Mouse (Mus musculus) right cerebral cortex, postnatal 4 days (tissue): ENCODE results near the gene Leng8.

ENCODE experiments used
- DNase-seq: peaks from one replicate; pipeline ENCODE4 v3.0.0-alpha.2; 2022

Gene Leng8

GRCm38 (mm10) chr7:4127894-4128293 is 8.9 kb upstream of the Leng8 start:
- DNase-seq: no peak

GRCm38 (mm10) chr7:4128860-4129259 is 8.0 kb upstream of the Leng8 start:
- DNase-seq: no peak

- peak; percentile 93 for DNase-seq
These were observed 6.0 kb upstream of the Leng8 start for GRCm38 (mm10) chr7:4130686-4131452.

- DNase-seq: no peak
These were observed 4.9 kb upstream of the Leng8 start for GRCm38 (mm10) chr7:4131964-4132363.

- DNase-seq: no peak
These were observed 4.3 kb upstream of the Leng8 start for GRCm38 (mm10) chr7:4132581-4132980.

- no peak for DNase-seq
These were observed 3.8 kb upstream of the Leng8 start for GRCm38 (mm10) chr7:4132998-4133397.

GRCm38 (mm10) chr7:4134911-4135310 is 1.9 kb upstream of the Leng8 start:
- no peak for DNase-seq

- no peak for DNase-seq
These were observed 452 bp upstream of the Leng8 start for GRCm38 (mm10) chr7:4136404-4136770.

- DNase-seq: no peak
These were observed 907 bp downstream of the Leng8 start for GRCm38 (mm10) chr7:4137746-4138145.

GRCm38 (mm10) chr7:4138181-4138580 is 1.3 kb downstream of the Leng8 start:
- no peak for DNase-seq

GRCm38 (mm10) chr7:4138671-4139070 is 1.8 kb downstream of the Leng8 start:
- DNase-seq: no peak

GRCm38 (mm10) chr7:4139391-4139790 is 2.6 kb downstream of the Leng8 start:
- DNase-seq: no peak

GRCm38 (mm10) chr7:4141648-4142325 is 4.9 kb downstream of the Leng8 start:
- no peak for DNase-seq

GRCm38 (mm10) chr7:4142796-4143445 is 6.1 kb downstream of the Leng8 start:
- DNase-seq: no peak

GRCm38 (mm10) chr7:4143506-4143905 is 6.7 kb downstream of the Leng8 start:
- DNase-seq: no peak

GRCm38 (mm10) chr7:4144046-4144445 is 7.2 kb downstream of the Leng8 start:
- DNase-seq: no peak

GRCm38 (mm10) chr7:4144766-4145551 is 8.1 kb downstream of the Leng8 start:
- no peak for DNase-seq

- DNase-seq: no peak
These were observed 8.8 kb downstream of the Leng8 start for GRCm38 (mm10) chr7:4145552-4146190.

GRCm38 (mm10) chr7:4146241-4147180 is 9.7 kb downstream of the Leng8 start:
- no peak for DNase-seq

GRCm38 (mm10) chr7:4147371-4147770 is 10.5 kb downstream of the Leng8 start:
- DNase-seq: no peak

GRCm38 (mm10) chr7:4147836-4148235 is 11.0 kb downstream of the Leng8 start:
- no peak for DNase-seq
